ENCODE assay signal across 25 mouse cellular contexts in the genomic region with DNA sequence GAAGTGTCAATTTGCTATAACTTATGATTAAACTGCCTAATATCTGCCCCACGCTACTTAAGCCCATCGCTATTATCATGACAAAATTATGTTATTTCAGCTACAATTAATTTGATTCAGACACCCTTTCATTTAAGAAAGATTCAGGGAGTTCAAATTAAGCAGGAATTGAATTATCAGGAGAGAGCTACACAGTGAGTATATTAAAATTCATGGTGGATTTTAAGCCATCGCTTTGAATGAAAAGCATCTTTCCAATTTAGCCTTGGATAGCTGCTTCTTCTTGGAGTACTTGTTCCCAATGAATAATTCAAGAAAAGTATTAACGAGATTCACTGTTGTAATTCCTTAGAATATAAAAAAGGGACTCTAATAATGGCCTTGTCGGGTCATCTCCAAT. TPM values are rescaled to one million over a fixed set of nuclear protein-coding genes. Genes with fewer than 3 reads are reported as not detected.
DNase-seq lines count a peak whose midpoint lies in the region; ATAC-seq and TF ChIP-seq lines count a peak whose summit lies in the region.
"Had no signal": no experiment of that assay in that cellular context is flagged by ENCODE, and none has a peak within 500 bp of the region (broad histone marks: within the 10 kb centered on the region; RNA-seq: fewer than 3 reads in every experiment).

No protein-coding gene starts in this region.

- 36% methylated on average over 5 of the region's 5 CpGs for WGBS in forebrain, embryonic 16.5 days
- 70% methylated on average over 5 of the region's 5 CpGs for WGBS in forebrain, embryonic 11.5 days
- 50% methylated on average over 5 of the region's 5 CpGs for WGBS in midbrain, embryonic 13.5 days
- 80% methylated on average over 5 of the region's 5 CpGs for WGBS in midbrain, embryonic 11.5 days
- WGBS in midbrain, embryonic 15.5 days: 37% methylated on average over 5 of the region's 5 CpGs
- WGBS in midbrain, postnatal 0 days: 45% methylated on average over 5 of the region's 5 CpGs

- 0 out of 2 replicates have a peak, but pooled peaks cover 2% of the 10 kb centered on the region for H3K4me1 ChIP-seq in forebrain, embryonic 16.5 days (replicated peaks; ENCODE audit: control insufficient read depth, insufficient read depth, low read length)
- no peaks in the 10 kb centered on the region for H3K4me1 ChIP-seq in forebrain, embryonic 11.5 days (replicated peaks; ENCODE audit: control insufficient read depth, insufficient read depth, low read length)
- peaks cover 11% of the 10 kb centered on the region; the same call in 1 of the 2 replicates for H3K4me1 ChIP-seq in midbrain, embryonic 13.5 days (replicated peaks)
- H3K4me1 ChIP-seq in midbrain, embryonic 11.5 days (ENCODE audit: control insufficient read depth, insufficient read depth, low read length): no peaks in the 10 kb centered on the region
- peaks cover 11% of the 10 kb centered on the region for H3K4me1 ChIP-seq in midbrain, embryonic 15.5 days
- peaks cover 8% of the 10 kb centered on the region; the same call in 1 of the 2 replicates for H3K4me1 ChIP-seq in midbrain, postnatal 0 days (ENCODE audit: insufficient read depth, low read length)
- H3K4me1 ChIP-seq: heart, embryonic 10.5 days; intestine, embryonic 15.5 days had no signal

- no peak overlapping the region for H3K27ac ChIP-seq in forebrain, embryonic 16.5 days (ENCODE audit: low read length)
- H3K27ac ChIP-seq in forebrain, embryonic 11.5 days (ENCODE audit: low read depth, low read length): no peak overlapping the region
- H3K27ac ChIP-seq in midbrain, embryonic 13.5 days: no peak overlapping the region
- H3K27ac ChIP-seq in midbrain, embryonic 11.5 days (ENCODE audit: low read depth, low read length): no peak overlapping the region
- H3K27ac ChIP-seq in midbrain, embryonic 15.5 days: peak overlapping the region; percentile 23; the same call in 1 of the 2 replicates
- H3K27ac ChIP-seq in midbrain, postnatal 0 days (ENCODE audit: low read depth, low read length): 0 out of 2 replicates have a peak overlapping the region, but pooled peaks have one; percentile 39
- H3K27ac ChIP-seq: forebrain, embryonic 10.5 days; heart, adult 2 months; heart, embryonic 10.5 days; hindbrain, embryonic 13.5 days; intestine, embryonic 15.5 days had no signal

- no peak overlapping the region for H3K9ac ChIP-seq in forebrain, embryonic 16.5 days (replicated peaks; ENCODE audit: low read depth, low read length)
- H3K9ac ChIP-seq in forebrain, embryonic 11.5 days (ENCODE audit: low read length): no peak overlapping the region
- H3K9ac ChIP-seq in midbrain, embryonic 13.5 days (replicated peaks): no peak overlapping the region
- no peak overlapping the region for H3K9ac ChIP-seq in midbrain, embryonic 11.5 days (ENCODE audit: low read length)
- no peak overlapping the region for H3K9ac ChIP-seq in midbrain, embryonic 15.5 days
- no peak overlapping the region for H3K9ac ChIP-seq in midbrain, postnatal 0 days (replicated peaks; ENCODE audit: low read length, poor library complexity, severe bottlenecking)
- H3K9ac ChIP-seq: hindbrain, embryonic 13.5 days; intestine, embryonic 15.5 days had no signal

- H3K9me3 ChIP-seq in forebrain, embryonic 16.5 days (ENCODE audit: control insufficient read depth, low read length): no peaks in the 10 kb centered on the region
- no peaks in the 10 kb centered on the region for H3K9me3 ChIP-seq in forebrain, embryonic 11.5 days (ENCODE audit: control insufficient read depth, low read length)
- H3K9me3 ChIP-seq in midbrain, embryonic 13.5 days: no peaks in the 10 kb centered on the region
- H3K9me3 ChIP-seq in midbrain, embryonic 11.5 days (ENCODE audit: control insufficient read depth, low read length): no peaks in the 10 kb centered on the region
- H3K9me3 ChIP-seq in midbrain, embryonic 15.5 days: no peaks in the 10 kb centered on the region
- H3K9me3 ChIP-seq in midbrain, postnatal 0 days (ENCODE audit: low read length): no peaks in the 10 kb centered on the region
- H3K9me3 ChIP-seq: forebrain, embryonic 10.5 days; heart, embryonic 10.5 days; hindbrain, embryonic 13.5 days; intestine, embryonic 15.5 days had no signal

- TF ChIP-seq CTCF in midbrain, postnatal 0 days (IDR thresholded peaks at IDR 0.05): no peak

- H3K4me2 ChIP-seq in forebrain, embryonic 16.5 days (ENCODE audit: low read length): no peak overlapping the region
- no peak overlapping the region for H3K4me2 ChIP-seq in forebrain, embryonic 11.5 days (ENCODE audit: low read depth, low read length, severe bottlenecking)
- no peak overlapping the region for H3K4me2 ChIP-seq in midbrain, embryonic 13.5 days (replicated peaks)
- H3K4me2 ChIP-seq in midbrain, embryonic 11.5 days: no peak overlapping the region
- no peak overlapping the region for H3K4me2 ChIP-seq in midbrain, embryonic 15.5 days
- H3K4me2 ChIP-seq in midbrain, postnatal 0 days (ENCODE audit: low read depth, low read length, poor library complexity, severe bottlenecking): no peak overlapping the region
- H3K4me2 ChIP-seq: hindbrain, embryonic 13.5 days; intestine, embryonic 15.5 days had no signal

- H3K4me3 ChIP-seq in forebrain, embryonic 16.5 days (replicated peaks; ENCODE audit: low read length): no peak overlapping the region
- no peak overlapping the region for H3K4me3 ChIP-seq in forebrain, embryonic 11.5 days (ENCODE audit: low read depth, low read length)
- no peak overlapping the region for H3K4me3 ChIP-seq in midbrain, embryonic 13.5 days (replicated peaks)
- no peak overlapping the region for H3K4me3 ChIP-seq in midbrain, embryonic 11.5 days (ENCODE audit: low read depth, low read length)
- H3K4me3 ChIP-seq in midbrain, embryonic 15.5 days: no peak overlapping the region
- no peak overlapping the region for H3K4me3 ChIP-seq in midbrain, postnatal 0 days (ENCODE audit: low read depth, low read length)
- H3K4me3 ChIP-seq: forebrain, embryonic 10.5 days; heart, adult 2 months; heart, embryonic 10.5 days; hindbrain, embryonic 13.5 days; intestine, embryonic 15.5 days had no signal

- DNase-seq in forebrain, embryonic 11.5 days (ENCODE audit: low spot score): no peak
- no peak for DNase-seq in midbrain, embryonic 11.5 days (ENCODE audit: low spot score, missing footprints)
- no peak for DNase-seq in midbrain, postnatal 0 days (ENCODE audit: low spot score)
- no peak for DNase-seq in cerebellum, adult 9-11 months
- DNase-seq: adrenal gland, adult 2 months; adrenal gland, postnatal 14 days; cerebellum, adult 11-12 months; cerebellum, adult 8-10 months; cerebellum, postnatal 14 days; gastrocnemius, postnatal 10 days; gastrocnemius, postnatal 36 days; heart, adult 2 months; kidney, adult 11 months had no signal

- no peaks in the 10 kb centered on the region for H3K36me3 ChIP-seq in forebrain, embryonic 16.5 days (ENCODE audit: control insufficient read depth, insufficient read depth)
- H3K36me3 ChIP-seq in forebrain, embryonic 11.5 days (ENCODE audit: control insufficient read depth, insufficient read depth, low read length): no peaks in the 10 kb centered on the region
- no peaks in the 10 kb centered on the region for H3K36me3 ChIP-seq in midbrain, embryonic 13.5 days
- H3K36me3 ChIP-seq in midbrain, embryonic 11.5 days (ENCODE audit: control insufficient read depth, insufficient read depth, low read length): no peaks in the 10 kb centered on the region
- H3K36me3 ChIP-seq in midbrain, embryonic 15.5 days (replicated peaks): no peaks in the 10 kb centered on the region
- H3K36me3 ChIP-seq in midbrain, postnatal 0 days (ENCODE audit: insufficient read depth, low read length): no peaks in the 10 kb centered on the region
- H3K36me3 ChIP-seq: forebrain, embryonic 10.5 days; heart, embryonic 10.5 days; hindbrain, embryonic 13.5 days; intestine, embryonic 15.5 days had no signal

- ATAC-seq in forebrain, embryonic 16.5 days: peak; percentile 36
- ATAC-seq in forebrain, embryonic 11.5 days (replicated peaks; ENCODE audit: low FRiP score): no peak
- peak; percentile 43; the same call in 1 of the 2 replicates for ATAC-seq in midbrain, embryonic 13.5 days
- no peak for ATAC-seq in midbrain, embryonic 11.5 days (ENCODE audit: low FRiP score)
- ATAC-seq in midbrain, embryonic 15.5 days (replicated peaks): peak; percentile 64; the same call in 1 of the 2 replicates
- no peak for ATAC-seq in midbrain, postnatal 0 days (ENCODE audit: low FRiP score)
- ATAC-seq: CD4-positive, CD25-positive, alpha-beta regulatory T cell, adult 4 months; intestine, embryonic 15.5 days had no signal

- no peaks in the 10 kb centered on the region for H3K27me3 ChIP-seq in forebrain, embryonic 16.5 days (replicated peaks; ENCODE audit: control insufficient read depth, insufficient read depth, low read length)
- H3K27me3 ChIP-seq in forebrain, embryonic 11.5 days (ENCODE audit: control insufficient read depth, insufficient read depth, low read length): no peaks in the 10 kb centered on the region
- H3K27me3 ChIP-seq in midbrain, embryonic 13.5 days: no peaks in the 10 kb centered on the region
- no peaks in the 10 kb centered on the region for H3K27me3 ChIP-seq in midbrain, embryonic 11.5 days (ENCODE audit: control insufficient read depth, insufficient read depth, low read length)
- H3K27me3 ChIP-seq in midbrain, embryonic 15.5 days (replicated peaks): no peaks in the 10 kb centered on the region
- H3K27me3 ChIP-seq in midbrain, postnatal 0 days (ENCODE audit: insufficient read depth, low read length): no peaks in the 10 kb centered on the region
- H3K27me3 ChIP-seq: hindbrain, embryonic 13.5 days; intestine, embryonic 15.5 days had no signal

RNA-seq across cellular contexts. Expression of a gene that starts 36.8 kb away (rescaled TPM):
- 4.5 and 4.6 TPM in 2 replicates for polyA plus RNA-seq in forebrain, embryonic 16.5 days (2015; fragmentation: Nextera tagmentation; extraction: Ambion mirVana)
- 3.2 and 4.2 TPM in 2 replicates for polyA plus RNA-seq in forebrain, embryonic 11.5 days (2014; fragmentation: Nextera tagmentation; extraction: Ambion mirVana)
- polyA plus RNA-seq in midbrain, embryonic 13.5 days (2015; fragmentation: Nextera tagmentation; extraction: Ambion mirVana): 1.6 and 2.2 TPM in 2 replicates
- 2.3 and 2.8 TPM in 2 replicates for polyA plus RNA-seq in midbrain, embryonic 11.5 days (2014; fragmentation: Nextera tagmentation; extraction: Ambion mirVana)
- polyA plus RNA-seq in midbrain, embryonic 15.5 days (2015; fragmentation: Nextera tagmentation; extraction: Ambion mirVana): 3.0 and 3.1 TPM in 2 replicates
- total RNA-seq in midbrain, postnatal 0 days (2014; rRNA removed): 1.2 and 1.3 TPM in 2 replicates
- polyA plus RNA-seq in midbrain, postnatal 0 days (2015; fragmentation: Nextera tagmentation; extraction: Ambion mirVana): 5.7 and 6.1 TPM in 2 replicates
- total RNA-seq: gastrocnemius, adult 18-20 months; gastrocnemius, postnatal 10 days; gastrocnemius, postnatal 36 days; granulocyte monocyte progenitor cell, adult 5-6 weeks; heart, adult 2 months; heart, postnatal 25 days; MEL had no signal
- polyA plus RNA-seq: adrenal gland, adult 2 months; CD4-positive, CD25-positive, alpha-beta regulatory T cell, adult 4 months had no signal

Comparison
In these comparisons a context has a peak if more than half of its experiments do, and no peak if none do; other contexts are left out.
1. ATAC-seq: peak in forebrain, embryonic 16.5 days (single experiment), midbrain, embryonic 13.5 days (single experiment) and midbrain, embryonic 15.5 days (single experiment); none in forebrain, embryonic 11.5 days (single experiment), midbrain, embryonic 11.5 days (single experiment) and midbrain, postnatal 0 days (single experiment).
2. H3K27ac ChIP-seq: peak in midbrain, embryonic 15.5 days (single experiment) and midbrain, postnatal 0 days (single experiment); none in forebrain, embryonic 16.5 days (single experiment), forebrain, embryonic 11.5 days (single experiment), midbrain, embryonic 13.5 days (single experiment) and midbrain, embryonic 11.5 days (single experiment).